In genomic region chr12:99965203-99966115, GRCm38 (mm10) we compare ENCODE assay signal across 8 mouse cellular contexts. TPM values are rescaled to one million over a fixed set of nuclear protein-coding genes. Genes with fewer than 3 reads are reported as not detected.
A peak's percentile ranks its signal among the peaks of the same experiment; 100 is the strongest.
DNase-seq lines count a peak whose midpoint lies in the region; ATAC-seq and TF ChIP-seq lines count a peak whose summit lies in the region.

No protein-coding gene starts in this region.

- no peak for DNase-seq in liver, adult 2 months (ENCODE audit: extremely low read depth, low read depth, low spot score)
- DNase-seq in liver, result no peak
- peak; percentile 45 to 53 for DNase-seq in adrenal gland, postnatal 36 days
- peak; percentile 40 for DNase-seq in forebrain, embryonic 14.5 days (ENCODE audit: low spot score)

- peak overlapping the region; percentile 61 for H3K4me3 ChIP-seq in liver, adult 2 months (ENCODE audit: insufficient read depth, low read depth, low read length)
- H3K4me3 ChIP-seq in forebrain, embryonic 14.5 days (ENCODE audit: low read depth, low read length), result peak overlapping the region; percentile 48
- peak overlapping the region; percentile 53 for H3K4me3 ChIP-seq in hindbrain, embryonic 12.5 days
- peak overlapping the region; percentile 51 for H3K4me3 ChIP-seq in limb, embryonic 15.5 days
- peak overlapping the region; percentile 55 for H3K4me3 ChIP-seq in midbrain, embryonic 16.5 days (ENCODE audit: low read depth, low read length)

- 1% methylated on average over 71 of the region's 77 CpGs for WGBS in liver, adult 2 months
- WGBS in forebrain, embryonic 14.5 days, result under 1% methylated on average over 77 of the region's 77 CpGs
- under 1% methylated on average over 77 of the region's 77 CpGs for WGBS in hindbrain, embryonic 12.5 days
- WGBS in limb, embryonic 15.5 days, result under 1% methylated on average over 77 of the region's 77 CpGs
- under 1% methylated on average over 76 of the region's 77 CpGs for WGBS in midbrain, embryonic 16.5 days

- H3K4me2 ChIP-seq in forebrain, embryonic 14.5 days (ENCODE audit: low read length), result peak overlapping the region; percentile 98
- peak overlapping the region; percentile 99 for H3K4me2 ChIP-seq in hindbrain, embryonic 12.5 days (replicated peaks)
- H3K4me2 ChIP-seq in limb, embryonic 15.5 days, result peak overlapping the region; percentile 96
- peak overlapping the region; percentile 84 for H3K4me2 ChIP-seq in midbrain, embryonic 16.5 days (ENCODE audit: low read length)

- peaks cover 3% of the 10 kb centered on the region; the same call in 1 of the 2 replicates for H3K4me1 ChIP-seq in liver, adult 2 months (ENCODE audit: control insufficient read depth, insufficient read depth, low read length)
- peaks cover 16% of the 10 kb centered on the region for H3K4me1 ChIP-seq in forebrain, embryonic 14.5 days (ENCODE audit: control insufficient read depth, insufficient read depth, low read length)
- H3K4me1 ChIP-seq in hindbrain, embryonic 12.5 days, result peaks cover 29% of the 10 kb centered on the region
- H3K4me1 ChIP-seq in limb, embryonic 15.5 days, result peaks cover 28% of the 10 kb centered on the region
- H3K4me1 ChIP-seq in midbrain, embryonic 16.5 days (ENCODE audit: control insufficient read depth, insufficient read depth, low read length), result peaks cover 20% of the 10 kb centered on the region

- TF ChIP-seq POLR2A in liver, adult 2 months (IDR thresholded peaks at IDR 0.05; ENCODE audit: extremely low read depth, insufficient read depth, low read length), result no peak

- H3K27ac ChIP-seq in liver, adult 2 months (replicated peaks; ENCODE audit: insufficient read depth, low read depth, low read length), result peak overlapping the region; percentile 7; the same call in 1 of the 2 replicates
- no peak overlapping the region for H3K27ac ChIP-seq in forebrain, embryonic 14.5 days (ENCODE audit: low read depth, low read length)
- H3K27ac ChIP-seq in hindbrain, embryonic 12.5 days, result no peak overlapping the region
- no peak overlapping the region for H3K27ac ChIP-seq in limb, embryonic 15.5 days
- H3K27ac ChIP-seq in midbrain, embryonic 16.5 days (ENCODE audit: low read length), result no peak overlapping the region

- no peak for TF ChIP-seq CTCF in liver, adult 2 months (IDR thresholded peaks at IDR 0.05; ENCODE audit: low read depth, low read length)

- no peaks in the 10 kb centered on the region for H3K36me3 ChIP-seq in liver, adult 2 months (ENCODE audit: control insufficient read depth, insufficient read depth, low read length)
- H3K36me3 ChIP-seq in forebrain, embryonic 14.5 days (ENCODE audit: control insufficient read depth, insufficient read depth, low read length), result no peaks in the 10 kb centered on the region
- no peaks in the 10 kb centered on the region for H3K36me3 ChIP-seq in hindbrain, embryonic 12.5 days
- no peaks in the 10 kb centered on the region for H3K36me3 ChIP-seq in limb, embryonic 15.5 days
- no peaks in the 10 kb centered on the region for H3K36me3 ChIP-seq in midbrain, embryonic 16.5 days (ENCODE audit: control insufficient read depth, insufficient read depth, low read length)

- peak; percentile 30; the same call in 1 of the 2 replicates for ATAC-seq in forebrain, embryonic 14.5 days
- ATAC-seq in hindbrain, embryonic 12.5 days (ENCODE audit: low FRiP score), result no peak; the same call in 1 of the 2 replicates
- ATAC-seq in limb, embryonic 15.5 days (ENCODE audit: insufficient number of reproducible peaks, low FRiP score, low TSS enrichment, low read depth), result 0 out of 2 replicates have a peak, but pooled peaks have one; percentile 17
- peak; percentile 62 for ATAC-seq in midbrain, embryonic 16.5 days
- no peak for ATAC-seq in erythroid progenitor cell, adult 5-6 weeks (replicated peaks; ENCODE audit: low FRiP score, poor library complexity, severe bottlenecking)

- H3K27me3 ChIP-seq in liver, adult 2 months (ENCODE audit: control insufficient read depth, insufficient read depth, low read length), result peaks cover 17% of the 10 kb centered on the region
- peaks cover 45% of the 10 kb centered on the region for H3K27me3 ChIP-seq in forebrain, embryonic 14.5 days (replicated peaks; ENCODE audit: control insufficient read depth, insufficient read depth, low read length)
- peaks cover 72% of the 10 kb centered on the region for H3K27me3 ChIP-seq in hindbrain, embryonic 12.5 days
- H3K27me3 ChIP-seq in limb, embryonic 15.5 days, result peaks cover 76% of the 10 kb centered on the region
- H3K27me3 ChIP-seq in midbrain, embryonic 16.5 days (ENCODE audit: control insufficient read depth, insufficient read depth, low read depth, low read length), result peaks cover 46% of the 10 kb centered on the region

- H3K79me2 ChIP-seq in liver, adult 2 months (ENCODE audit: control insufficient read depth, insufficient read depth, low read length), result no peaks in the 10 kb centered on the region

- peak overlapping the region; percentile 65 for H3K9ac ChIP-seq in liver, adult 2 months (ENCODE audit: low read depth, low read length)
- H3K9ac ChIP-seq in forebrain, embryonic 14.5 days (ENCODE audit: low read length), result peak overlapping the region; percentile 64
- H3K9ac ChIP-seq in hindbrain, embryonic 12.5 days, result peak overlapping the region; percentile 69
- peak overlapping the region; percentile 37; the same call in 1 of the 2 replicates for H3K9ac ChIP-seq in limb, embryonic 15.5 days
- peak overlapping the region; percentile 71 for H3K9ac ChIP-seq in midbrain, embryonic 16.5 days (ENCODE audit: low read depth, low read length)

- H3K9me3 ChIP-seq in forebrain, embryonic 14.5 days (replicated peaks; ENCODE audit: control insufficient read depth, low read length), result no peaks in the 10 kb centered on the region
- no peaks in the 10 kb centered on the region for H3K9me3 ChIP-seq in hindbrain, embryonic 12.5 days (replicated peaks)
- no peaks in the 10 kb centered on the region for H3K9me3 ChIP-seq in limb, embryonic 15.5 days
- no peaks in the 10 kb centered on the region for H3K9me3 ChIP-seq in midbrain, embryonic 16.5 days (replicated peaks; ENCODE audit: control insufficient read depth, low read length, poor library complexity, severe bottlenecking)

RNA-seq across cellular contexts. Expression of gene Kcnk13, which starts 1.2 kb away (rescaled TPM):
- 0.34 and 0.65 TPM in 2 replicates for total RNA-seq in liver, adult 2 months (2014; rRNA removed)
- 0.22 and 0.23 TPM in 2 replicates for polyA plus RNA-seq in liver, adult 2 months (2012; rRNA removed)
- total RNA-seq in adrenal gland, postnatal 36 days (2021), result 1 to 10 TPM in 1 of 2 experiments, under 1 TPM in 1; 0.46 to 1.3 TPM
- 0.94 and 1.2 TPM in 2 replicates for polyA plus RNA-seq in forebrain, embryonic 14.5 days (2014; fragmentation: Nextera tagmentation; extraction: Ambion mirVana)
- polyA plus RNA-seq in hindbrain, embryonic 12.5 days (2016; fragmentation: Nextera tagmentation; extraction: Ambion mirVana), result 0.39 and 1.1 TPM in 2 replicates
- 1.9 and 2.9 TPM in 2 replicates for polyA plus RNA-seq in limb, embryonic 15.5 days (2015; fragmentation: Nextera tagmentation; extraction: Ambion mirVana)
- polyA plus RNA-seq in midbrain, embryonic 16.5 days (2015; fragmentation: Nextera tagmentation; extraction: Ambion mirVana), result 1.3 and 1.5 TPM in 2 replicates
- total RNA-seq in erythroid progenitor cell, adult 5-6 weeks (2015; ENCODE audit: low replicate concordance), result 1.4 and 3.8 TPM in 2 replicates
- total RNA-seq in erythroid progenitor cell, adult 5-6 weeks (2017; ENCODE audit: low replicate concordance), result 0.51 TPM in 1 of 2 replicates, not detected in the other

Comparison
In these comparisons a context has a peak if more than half of its experiments do, and no peak if none do; other contexts are left out.
1. DNase-seq: peak in adrenal gland, postnatal 36 days (2 of 2) and forebrain, embryonic 14.5 days (single experiment); none in liver, adult 2 months (single experiment) and liver (single experiment).
2. ATAC-seq: peak in forebrain, embryonic 14.5 days (single experiment), limb, embryonic 15.5 days (single experiment) and midbrain, embryonic 16.5 days (single experiment); none in hindbrain, embryonic 12.5 days (single experiment) and erythroid progenitor cell, adult 5-6 weeks (single experiment).
3. Peak in every context shown above with its lines, with median percentiles within 50 percentile points of each other: H3K4me3 ChIP-seq, H3K9ac ChIP-seq and H3K4me2 ChIP-seq.